Mouse (Mus musculus): ENCODE data around the gene Chaf1a. TPM values are rescaled to one million over a fixed set of nuclear protein-coding genes. Genes with fewer than 3 reads are reported as not detected.

The Chaf1a gene
- 35.3 and 46.0 TPM in 2 replicates for polyA plus RNA-seq (2016; fragmentation: Nextera tagmentation; extraction: Ambion mirVana)

- Histone ChIP-seq H3K4me3 (peak within 1 kb of the TSS; percentile 90), H3K9me3 (no peaks in the 10 kb centered on the region), H3K27me3 (ENCODE audit: insufficient read depth, poor library complexity, severe bottlenecking) (no peaks in the 10 kb centered on the region), H3K36me3 (peaks cover 26% of the 10 kb centered on the region), H3K27ac (peak within 1 kb of the TSS; percentile 95), H3K4me1 (replicated peaks) (peaks cover 29% of the 10 kb centered on the region)
- WGBS = under 1% methylated on average over 68 of the region's 68 CpGs
- DNase-seq (ENCODE audit: low spot score) = peak; percentile 96
Measured at GRCm38 (mm10) chr17:56040030-56040856, at the start of gene Chaf1a. Gene Chaf1a, plus strand, starts transcription at chr17:56040439.

GRCm38 (mm10) chr17:55996007-55996406, 44.2 kb upstream of the Chaf1a start:
- Histone ChIP-seq H3K27me3 (ENCODE audit: insufficient read depth, poor library complexity, severe bottlenecking) (peaks cover 17% of the 10 kb centered on the region), H3K27ac (no peak overlapping the region), H3K36me3 (peaks cover 64% of the 10 kb centered on the region), H3K4me3 (no peak overlapping the region), H3K4me1 (replicated peaks) (peaks cover 11% of the 10 kb centered on the region), H3K9me3 (no peaks in the 10 kb centered on the region)
- no peak for DNase-seq (ENCODE audit: low spot score)
- 91% methylated on average over 15 of the region's 15 CpGs for WGBS

- Histone ChIP-seq H3K9me3 (no peaks in the 10 kb centered on the region), H3K27me3 (ENCODE audit: insufficient read depth, poor library complexity, severe bottlenecking) (peaks cover 37% of the 10 kb centered on the region), H3K4me1 (replicated peaks) (peaks cover 11% of the 10 kb centered on the region), H3K27ac (0 out of 2 replicates have a peak overlapping the region, but pooled peaks have one; percentile 9), H3K36me3 (peaks cover 30% of the 10 kb centered on the region), H3K4me3 (peak overlapping the region; percentile 44)
- peak; percentile 36 for DNase-seq (ENCODE audit: low spot score)
- 7% methylated on average over 30 of the region's 30 CpGs for WGBS
Measured at GRCm38 (mm10) chr17:55999794-56000499, 40.3 kb upstream of the Chaf1a start.

- DNase-seq (ENCODE audit: low spot score) = no peak
- 86% methylated on average over 3 of the region's 3 CpGs for WGBS
- H3K27ac ChIP-seq = no peak overlapping the region
- H3K9me3 ChIP-seq = no peaks in the 10 kb centered on the region
- no peak overlapping the region for H3K4me3 ChIP-seq
- no peaks in the 10 kb centered on the region for H3K36me3 ChIP-seq
- H3K4me1 ChIP-seq (replicated peaks) = peaks cover 22% of the 10 kb centered on the region
- peaks cover 44% of the 10 kb centered on the region for H3K27me3 ChIP-seq (ENCODE audit: insufficient read depth, poor library complexity, severe bottlenecking)
Measured at GRCm38 (mm10) chr17:56003000-56003399, 37.2 kb upstream of the Chaf1a start.

- no peak for DNase-seq (ENCODE audit: low spot score)
- Histone ChIP-seq H3K27me3 (ENCODE audit: insufficient read depth, poor library complexity, severe bottlenecking) (peaks cover 32% of the 10 kb centered on the region), H3K4me3 (peak within 1 kb of the TSS; percentile 18; the same call in 1 of the 2 replicates), H3K27ac (no peak within 1 kb of the TSS), H3K9me3 (no peaks in the 10 kb centered on the region), H3K36me3 (0 out of 2 replicates have a peak, but pooled peaks cover 3% of the 10 kb centered on the region), H3K4me1 (replicated peaks) (peaks cover 33% of the 10 kb centered on the region)
- WGBS = 52% methylated on average over 13 of the region's 13 CpGs
Measured at GRCm38 (mm10) chr17:56005415-56006061, 34.7 kb upstream of the Chaf1a start, which contains the start of the genes Stap2 and Mpnd. Gene Stap2, minus strand, starts transcription at chr17:56005584. Gene Mpnd, plus strand, starts transcription at chr17:56005711.

- peaks cover 44% of the 10 kb centered on the region for H3K4me1 ChIP-seq (replicated peaks)
Measured at GRCm38 (mm10) chr17:56006956-56007355, 33.3 kb upstream of the Chaf1a start.

GRCm38 (mm10) chr17:56007444-56008355, 32.5 kb upstream of the Chaf1a start:
- Histone ChIP-seq H3K4me1 (replicated peaks) (peaks cover 44% of the 10 kb centered on the region), H3K27me3 (ENCODE audit: insufficient read depth, poor library complexity, severe bottlenecking) (peaks cover 16% of the 10 kb centered on the region; the same call in 1 of the 2 replicates), H3K36me3 (peaks cover 25% of the 10 kb centered on the region), H3K4me3 (peak overlapping the region; percentile 82), H3K27ac (peak overlapping the region; percentile 94), H3K9me3 (no peaks in the 10 kb centered on the region)
- DNase-seq (ENCODE audit: low spot score) = peak; percentile 39
- 34% methylated on average over 14 of the region's 14 CpGs for WGBS

More at GRCm38 (mm10) chr17:56006956-56007355, 33.3 kb upstream of the Chaf1a start:
- Histone ChIP-seq H3K9me3 (no peaks in the 10 kb centered on the region), H3K27ac (peak overlapping the region; percentile 94), H3K36me3 (peaks cover 18% of the 10 kb centered on the region), H3K4me3 (no peak overlapping the region), H3K27me3 (ENCODE audit: insufficient read depth, poor library complexity, severe bottlenecking) (peaks cover 20% of the 10 kb centered on the region)
- DNase-seq (ENCODE audit: low spot score) = no peak
- WGBS = 45% methylated on average over 10 of the region's 10 CpGs

GRCm38 (mm10) chr17:56008356-56009087, 31.7 kb upstream of the Chaf1a start:
- WGBS = under 1% methylated on average over 21 of the region's 21 CpGs
- peak; percentile 97 for DNase-seq (ENCODE audit: low spot score)
- Histone ChIP-seq H3K27ac (peak overlapping the region; percentile 94), H3K27me3 (ENCODE audit: insufficient read depth, poor library complexity, severe bottlenecking) (peaks cover 16% of the 10 kb centered on the region; the same call in 1 of the 2 replicates), H3K36me3 (peaks cover 32% of the 10 kb centered on the region), H3K4me1 (replicated peaks) (peaks cover 44% of the 10 kb centered on the region), H3K4me3 (peak overlapping the region; percentile 82), H3K9me3 (no peaks in the 10 kb centered on the region)

GRCm38 (mm10) chr17:56009088-56009961, 30.9 kb upstream of the Chaf1a start:
- peaks cover 40% of the 10 kb centered on the region for H3K36me3 ChIP-seq
- peaks cover 44% of the 10 kb centered on the region for H3K4me1 ChIP-seq (replicated peaks)
- H3K27me3 ChIP-seq (ENCODE audit: insufficient read depth, poor library complexity, severe bottlenecking) = peaks cover 13% of the 10 kb centered on the region; the same call in 1 of the 2 replicates
- H3K27ac ChIP-seq = peak overlapping the region; percentile 94
- WGBS = 1% methylated on average over 62 of the region's 62 CpGs
- DNase-seq (ENCODE audit: low spot score) = peak; percentile 93
- no peaks in the 10 kb centered on the region for H3K9me3 ChIP-seq
- peak overlapping the region; percentile 82 for H3K4me3 ChIP-seq

- H3K4me3 ChIP-seq = peak overlapping the region; percentile 82
- 42% methylated on average over 2 of the region's 2 CpGs for WGBS
- DNase-seq (ENCODE audit: low spot score) = no peak
- H3K9me3 ChIP-seq = no peaks in the 10 kb centered on the region
- peaks cover 7% of the 10 kb centered on the region; the same call in 1 of the 2 replicates for H3K27me3 ChIP-seq (ENCODE audit: insufficient read depth, poor library complexity, severe bottlenecking)
- peaks cover 46% of the 10 kb centered on the region for H3K36me3 ChIP-seq
- peaks cover 44% of the 10 kb centered on the region for H3K4me1 ChIP-seq (replicated peaks)
- H3K27ac ChIP-seq = peak overlapping the region; percentile 94
Measured at GRCm38 (mm10) chr17:56009962-56010240, 30.3 kb upstream of the Chaf1a start.

Measured in hindbrain, embryonic 10.5 days (tissue).